Mouse (Mus musculus) megakaryocyte-erythroid progenitor cell, adult 5-6 weeks (primary cell): Measurements from ENCODE around the gene Bglap2. TPM values are rescaled to one million over a fixed set of nuclear protein-coding genes. Genes with fewer than 3 reads are reported as not detected.
"Not testable (repeated sequence)": the region's sequence is repeated elsewhere in the genome, so short reads cannot be mapped to it uniquely, and the experiment has no call there.

Experiments
- ATAC-seq: replicated peaks from 2 replicates; pipeline ENCODE4 v1.8.0; 2016; ENCODE audit warnings: mild to moderate bottlenecking, inconsistent platforms; ENCODE audit not compliant: severe bottlenecking, poor library complexity, low FRiP score, low TSS enrichment
- total RNA-seq, 2 experiments: library from RNA; stranded (forward) in 1 of 2; stranded (reverse) in 1 of 2; fragments of 200-1000, 215-1000 nt in 1 of 2; fragments of >200 nt in 1 of 2; fragmentation: Nextera tagmentation in 1 of 2; gene quantifications; 2 replicates each; pipeline ENCODE4 v1.2.3; 2014 to 2017

Gene Bglap2
- total RNA-seq (2014; fragmentation: Nextera tagmentation) (not detected in 2 replicates), total RNA-seq (2017) (not detected in 2 replicates)

GRCm38 (mm10) chr3:88378599-88378998, at the start of gene Bglap2:
Gene Bglap2, minus strand, starts transcription at chr3:88378699.
- not testable (repeated sequence) for ATAC-seq

GRCm38 (mm10) chr3:88427342-88427905, 48.9 kb upstream of the Bglap2 start:
- peak; percentile 59 for ATAC-seq

GRCm38 (mm10) chr3:88425708-88426420, 47.4 kb upstream of the Bglap2 start:
- ATAC-seq, result no peak

GRCm38 (mm10) chr3:88425330-88425689, 46.8 kb upstream of the Bglap2 start:
- no peak for ATAC-seq

- peak; percentile 92 for ATAC-seq
Observed at GRCm38 (mm10) chr3:88424605-88425329, 46.3 kb upstream of the Bglap2 start, which contains the start of gene Slc25a44. Gene Slc25a44, minus strand, starts transcription at chr3:88425139.

GRCm38 (mm10) chr3:88422020-88422720, 43.7 kb upstream of the Bglap2 start:
- peak; percentile 69 for ATAC-seq

- no peak for ATAC-seq
Observed at GRCm38 (mm10) chr3:88420771-88421170, 42.3 kb upstream of the Bglap2 start.

- no peak for ATAC-seq
Observed at GRCm38 (mm10) chr3:88418016-88418415, 39.5 kb upstream of the Bglap2 start.

GRCm38 (mm10) chr3:88415668-88416067, 37.2 kb upstream of the Bglap2 start:
- no peak for ATAC-seq

GRCm38 (mm10) chr3:88412636-88413035, 34.1 kb upstream of the Bglap2 start:
- ATAC-seq, result no peak

- no peak for ATAC-seq
Observed at GRCm38 (mm10) chr3:88411681-88412080, 33.2 kb upstream of the Bglap2 start.

GRCm38 (mm10) chr3:88410645-88411031, 32.1 kb upstream of the Bglap2 start:
- no peak for ATAC-seq

GRCm38 (mm10) chr3:88409741-88410644, 31.5 kb upstream of the Bglap2 start, which contains the start of gene Pmf1:
Gene Pmf1, minus strand, starts transcription at chr3:88410331.
- ATAC-seq, result peak; percentile 90

- no peak for ATAC-seq
Observed at GRCm38 (mm10) chr3:88408953-88409352, 30.5 kb upstream of the Bglap2 start.

GRCm38 (mm10) chr3:88407529-88407928, 29.0 kb upstream of the Bglap2 start:
- no peak for ATAC-seq

GRCm38 (mm10) chr3:88407090-88407489, 28.6 kb upstream of the Bglap2 start:
- ATAC-seq, result peak; percentile 45; the same call in 1 of the 2 replicates

- ATAC-seq, result no peak
Observed at GRCm38 (mm10) chr3:88403522-88404230, 25.2 kb upstream of the Bglap2 start.

- no peak for ATAC-seq
Observed at GRCm38 (mm10) chr3:88398666-88399065, 20.2 kb upstream of the Bglap2 start.
